8 mouse cellular contexts compared by ENCODE assay signal in genomic region chr4:151863511-151863910, GRCm38 (mm10). TPM values are rescaled to one million over a fixed set of nuclear protein-coding genes. Genes with fewer than 3 reads are reported as not detected.
DNase-seq lines count a peak whose midpoint lies in the region; ATAC-seq and TF ChIP-seq lines count a peak whose summit lies in the region.

No protein-coding gene starts in this region.

- no peak overlapping the region for H3K9ac ChIP-seq in neural tube, embryonic 11.5 days (ENCODE audit: low read length)
- H3K9ac ChIP-seq in limb, embryonic 15.5 days: no peak overlapping the region
- no peak overlapping the region for H3K9ac ChIP-seq in stomach, postnatal 0 days (ENCODE audit: low read length)

- H3K9me3 ChIP-seq in neural tube, embryonic 11.5 days (ENCODE audit: control insufficient read depth, low read length): no peaks in the 10 kb centered on the region
- H3K9me3 ChIP-seq in limb, embryonic 15.5 days: no peaks in the 10 kb centered on the region
- H3K9me3 ChIP-seq in stomach, postnatal 0 days (ENCODE audit: control insufficient read depth, low read length): no peaks in the 10 kb centered on the region

- H3K4me2 ChIP-seq in neural tube, embryonic 11.5 days (ENCODE audit: low read depth): peak overlapping the region; percentile 82
- H3K4me2 ChIP-seq in limb, embryonic 15.5 days: peak overlapping the region; percentile 88; the same call in 1 of the 2 replicates
- peak overlapping the region; percentile 82; the same call in 1 of the 2 replicates for H3K4me2 ChIP-seq in stomach, postnatal 0 days (replicated peaks; ENCODE audit: low read depth)

- DNase-seq in cerebellum, adult 11 months: peak; percentile 26
- no peak for DNase-seq in cerebellum, postnatal 4 days (ENCODE audit: low spot score in 2 of 2)
- no peak for DNase-seq in neural tube, embryonic 11.5 days (ENCODE audit: low spot score)
- no peak for DNase-seq in neural tube, embryonic 10.5 days (ENCODE audit: extremely low spot score, low spot score)
- no peak for DNase-seq in stomach, postnatal 0 days (ENCODE audit: low spot score)
- DNase-seq in gastrocnemius, adult 8-10 months (ENCODE audit: low spot score in 2 of 2): no peak
- DNase-seq in kidney, adult 2 months: no peak

- no peak for TF ChIP-seq CTCF in stomach, postnatal 0 days (IDR thresholded peaks at IDR 0.05; ENCODE audit: low read depth)
- no peak for TF ChIP-seq CTCF in kidney, adult 2 months (conservative IDR thresholded peaks at IDR 0.05; ENCODE audit: insufficient read depth, insufficient read length, low read depth, low read length)

- H3K4me3 ChIP-seq in neural tube, embryonic 11.5 days (ENCODE audit: low read depth, low read length): no peak overlapping the region; the same call in 1 of the 2 replicates
- 0 out of 2 replicates have a peak overlapping the region, but pooled peaks have one; percentile 83 for H3K4me3 ChIP-seq in limb, embryonic 15.5 days
- H3K4me3 ChIP-seq in stomach, postnatal 0 days (ENCODE audit: low read depth, low read length): no peak overlapping the region
- no peak overlapping the region for H3K4me3 ChIP-seq in kidney, adult 2 months (ENCODE audit: insufficient read depth, low read depth, low read length)

- WGBS in neural tube, embryonic 11.5 days: 65% methylated on average over 9 of the region's 9 CpGs
- WGBS in limb, embryonic 15.5 days: 57% methylated on average over 9 of the region's 9 CpGs
- WGBS in stomach, postnatal 0 days: 51% methylated on average over 9 of the region's 9 CpGs
- WGBS in kidney, adult 2 months: 66% methylated on average over 9 of the region's 9 CpGs

- no peaks in the 10 kb centered on the region for H3K27me3 ChIP-seq in neural tube, embryonic 11.5 days (ENCODE audit: control insufficient read depth, insufficient read depth, low read length)
- H3K27me3 ChIP-seq in limb, embryonic 15.5 days: peaks cover 4% of the 10 kb centered on the region; the same call in 1 of the 2 replicates
- no peaks in the 10 kb centered on the region for H3K27me3 ChIP-seq in stomach, postnatal 0 days (ENCODE audit: control insufficient read depth, insufficient read depth, low read length)
- no peaks in the 10 kb centered on the region for H3K27me3 ChIP-seq in kidney, adult 2 months (replicated peaks; ENCODE audit: control insufficient read depth, insufficient read depth, low read length)

- no peak for ATAC-seq in neural tube, embryonic 11.5 days (ENCODE audit: insufficient read depth, low FRiP score, low TSS enrichment)
- ATAC-seq in limb, embryonic 15.5 days (ENCODE audit: insufficient number of reproducible peaks, low FRiP score, low TSS enrichment, low read depth): no peak
- no peak for ATAC-seq in stomach, postnatal 0 days (ENCODE audit: low FRiP score, low TSS enrichment)

- no peaks in the 10 kb centered on the region for H3K36me3 ChIP-seq in neural tube, embryonic 11.5 days (ENCODE audit: control insufficient read depth, insufficient read depth, low read length)
- 0 out of 2 replicates have a peak, but pooled peaks cover under 1% of the 10 kb centered on the region for H3K36me3 ChIP-seq in limb, embryonic 15.5 days
- H3K36me3 ChIP-seq in stomach, postnatal 0 days (ENCODE audit: control insufficient read depth, insufficient read depth, low read length): no peaks in the 10 kb centered on the region
- no peaks in the 10 kb centered on the region for H3K36me3 ChIP-seq in kidney, adult 2 months (ENCODE audit: control insufficient read depth, insufficient read depth, low read length)

- no peak for TF ChIP-seq EP300 in stomach, postnatal 0 days (optimal IDR thresholded peaks at IDR 0.05)

- peaks cover 8% of the 10 kb centered on the region for H3K4me1 ChIP-seq in neural tube, embryonic 11.5 days (ENCODE audit: control insufficient read depth, insufficient read depth, low read length)
- peaks cover 18% of the 10 kb centered on the region for H3K4me1 ChIP-seq in limb, embryonic 15.5 days
- H3K4me1 ChIP-seq in stomach, postnatal 0 days (replicated peaks; ENCODE audit: control insufficient read depth, insufficient read depth): no peaks in the 10 kb centered on the region
- peaks cover 3% of the 10 kb centered on the region; the same call in 1 of the 2 replicates for H3K4me1 ChIP-seq in kidney, adult 2 months (ENCODE audit: control insufficient read depth, insufficient read depth, low read length)

- no peak for TF ChIP-seq POLR2A in kidney, adult 2 months (IDR thresholded peaks at IDR 0.05; ENCODE audit: low read depth, low read length)

- no peak overlapping the region for H3K27ac ChIP-seq in neural tube, embryonic 11.5 days (ENCODE audit: low read depth, low read length)
- no peak overlapping the region for H3K27ac ChIP-seq in limb, embryonic 15.5 days
- H3K27ac ChIP-seq in stomach, postnatal 0 days (replicated peaks): no peak overlapping the region
- H3K27ac ChIP-seq in kidney, adult 2 months (ENCODE audit: insufficient read depth, low read depth, low read length): no peak overlapping the region

RNA-seq across cellular contexts. Expression of gene Camta1, which starts 1.8 kb away (rescaled TPM):
- 131 and 134 TPM in 2 replicates for polyA plus RNA-seq in neural tube, embryonic 11.5 days (2014; fragmentation: Nextera tagmentation; extraction: Ambion mirVana)
- 65.7 and 66.4 TPM in 2 replicates for polyA plus RNA-seq in limb, embryonic 15.5 days (2015; fragmentation: Nextera tagmentation; extraction: Ambion mirVana)
- 59.4 and 61.9 TPM in 2 replicates for polyA plus RNA-seq in stomach, postnatal 0 days (2015; fragmentation: Nextera tagmentation; extraction: Ambion mirVana)
- 100 to 1,000 TPM in 2 of 4 experiments, 10 to 100 TPM in 2; 79.5 to 115 (median 98.3) TPM for total RNA-seq in gastrocnemius, adult 8-10 months (2022)
- 7.7 and 7.8 TPM in 2 replicates for polyA plus RNA-seq in kidney, adult 2 months (2012; rRNA removed)
